Mouse (Mus musculus) lung, postnatal 10 days (tissue): ENCODE measurements at regions not wholly inside any gene's neighbourhood (a gene's known extent, or its start where the extent isn't known, plus 50 kb on each side); places are given as distances from the start of the nearest gene placed in this dataset.
A peak's percentile ranks its signal among the peaks of the same experiment; 100 is the strongest.

ENCODE experiments used
- DNase-seq: peaks from one replicate; pipeline ENCODE4 v3.0.0; 2021

- DNase-seq: no peak
These were observed 162.3 kb downstream of the Bmp7 start for GRCm38 (mm10) chr2:172777774-172778173.

- DNase-seq: no peak
These were observed 161.0 kb downstream of the Bmp7 start for GRCm38 (mm10) chr2:172779096-172779495.

GRCm38 (mm10) chr2:172782686-172783085 lies 157.4 kb downstream of the Bmp7 start:
- DNase-seq: no peak

GRCm38 (mm10) chr2:172786297-172786696 lies 153.8 kb downstream of the Bmp7 start:
- no peak for DNase-seq

GRCm38 (mm10) chr2:172787203-172787944 lies 152.7 kb downstream of the Bmp7 start:
- DNase-seq: peak; percentile 29

- peak; percentile 24 for DNase-seq
These were observed 150.9 kb downstream of the Bmp7 start for GRCm38 (mm10) chr2:172789260-172789659.

- no peak for DNase-seq
These were observed 147.6 kb downstream of the Bmp7 start for GRCm38 (mm10) chr2:172792555-172792954.

- DNase-seq: no peak
These were observed 146.1 kb downstream of the Bmp7 start for GRCm38 (mm10) chr2:172793991-172794390.

GRCm38 (mm10) chr2:172794771-172795170 lies 145.3 kb downstream of the Bmp7 start:
- DNase-seq: no peak

- peak; percentile 57 for DNase-seq
These were observed 144.0 kb downstream of the Bmp7 start for GRCm38 (mm10) chr2:172796104-172796503.

GRCm38 (mm10) chr2:172796955-172797354 lies 143.2 kb downstream of the Bmp7 start:
- DNase-seq: no peak

- no peak for DNase-seq
These were observed 140.2 kb downstream of the Bmp7 start for GRCm38 (mm10) chr2:172799951-172800350.

- DNase-seq: no peak
These were observed 139.3 kb downstream of the Bmp7 start for GRCm38 (mm10) chr2:172800801-172801200.

- no peak for DNase-seq
These were observed 138.3 kb downstream of the Bmp7 start for GRCm38 (mm10) chr2:172801804-172802203.

- DNase-seq: no peak
These were observed 132.7 kb downstream of the Bmp7 start for GRCm38 (mm10) chr2:172807446-172807845.

- no peak for DNase-seq
These were observed 130.8 kb downstream of the Bmp7 start for GRCm38 (mm10) chr2:172809306-172809705.

GRCm38 (mm10) chr2:172813319-172813718 lies 126.8 kb downstream of the Bmp7 start:
- no peak for DNase-seq

GRCm38 (mm10) chr2:172813906-172814305 lies 126.2 kb downstream of the Bmp7 start:
- no peak for DNase-seq

GRCm38 (mm10) chr2:172815146-172815545 lies 125.0 kb downstream of the Bmp7 start:
- DNase-seq: no peak

- no peak for DNase-seq
These were observed 122.9 kb downstream of the Bmp7 start for GRCm38 (mm10) chr2:172817058-172817745.
